Mouse (Mus musculus) limb, embryonic 13.5 days (tissue): ENCODE measurements at regions not wholly inside any gene's neighbourhood (a gene's known extent, or its start where the extent isn't known, plus 50 kb on each side); places are given as distances from the start of the nearest gene placed in this dataset.

Experiments
- ATAC-seq: fragments of 200-750 bp; cut with Nextera tagmentation; 2 replicates; pipeline ENCODE4 v1.8.0; 2017; ENCODE audit warnings: low read depth, moderate number of reproducible peaks, moderate TSS enrichment; ENCODE audit not compliant: low FRiP score
- H3K27ac ChIP-seq: fragments of 300-500 bp; sonication (generic); 2 replicates; pipeline ENCODE4 v1.5.1; 2015; ENCODE audit warnings: inconsistent platforms, mild to moderate bottlenecking, moderate library complexity
- H3K27me3 ChIP-seq: fragments of 300-500 bp; sonication (generic); 2 replicates; pipeline ENCODE4 v1.6.1; 2015; ENCODE audit warnings: mild to moderate bottlenecking, inconsistent platforms
- H3K36me3 ChIP-seq: fragments of 300-500 bp; sonication (generic); 2 replicates; pipeline ENCODE4 v1.6.1; 2015; ENCODE audit warnings: inconsistent platforms, mild to moderate bottlenecking, moderate library complexity
- H3K4me1 ChIP-seq: fragments of 300-500 bp; sonication (generic); 2 replicates; pipeline ENCODE4 v1.6.1; 2015; ENCODE audit warnings: inconsistent platforms
- H3K4me2 ChIP-seq: fragments of 300-500 bp; sonication (generic); replicated peaks from 2 replicates; pipeline ENCODE4 v1.6.1; 2015; ENCODE audit warnings: inconsistent platforms, mild to moderate bottlenecking, moderate library complexity
- H3K4me3 ChIP-seq: fragments of 300-500 bp; sonication (generic); 2 replicates; pipeline ENCODE4 v1.5.1; 2015; ENCODE audit warnings: moderate library complexity, mild to moderate bottlenecking, inconsistent platforms
- H3K9ac ChIP-seq: fragments of 300-500 bp; sonication (generic); 2 replicates; pipeline ENCODE4 v1.6.1; 2015; ENCODE audit warnings: mild to moderate bottlenecking, inconsistent platforms
- H3K9me3 ChIP-seq: fragments of 300-500 bp; sonication (generic); 2 replicates; pipeline ENCODE4 v1.6.1; 2016; ENCODE audit warnings: inconsistent platforms
- WGBS: fragments of 180-500 bp; shearing (Covaris S2); methylation state at CpG from one replicate; pipeline ENCODE4 v1.1.7; 2015; 5-methylcytosine and 5-hydroxymethylcytosine counted together

DNA sequence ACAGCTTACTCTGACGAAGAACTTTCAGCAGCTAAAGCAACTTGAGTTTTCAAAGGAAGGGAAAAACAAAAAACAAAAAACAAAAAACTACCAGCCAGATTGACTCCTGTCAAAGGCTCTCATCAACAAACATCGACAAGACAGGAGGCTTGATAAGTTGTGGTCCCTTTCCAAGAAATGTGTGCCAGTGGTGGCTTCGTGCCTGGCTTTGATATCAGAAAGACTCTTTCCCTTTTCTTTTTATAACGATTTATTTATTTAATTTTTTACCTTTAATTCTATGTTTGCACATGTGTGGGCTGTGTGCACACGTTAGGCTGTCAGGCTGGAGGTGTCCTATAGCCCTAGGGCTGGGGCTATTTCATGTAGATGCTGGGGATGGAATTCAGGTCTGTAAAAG lies 60.4 kb downstream of the Dact1 start:
- ATAC-seq: no peak
- WGBS: 52% methylated on average over 5 of the region's 5 CpGs

DNA sequence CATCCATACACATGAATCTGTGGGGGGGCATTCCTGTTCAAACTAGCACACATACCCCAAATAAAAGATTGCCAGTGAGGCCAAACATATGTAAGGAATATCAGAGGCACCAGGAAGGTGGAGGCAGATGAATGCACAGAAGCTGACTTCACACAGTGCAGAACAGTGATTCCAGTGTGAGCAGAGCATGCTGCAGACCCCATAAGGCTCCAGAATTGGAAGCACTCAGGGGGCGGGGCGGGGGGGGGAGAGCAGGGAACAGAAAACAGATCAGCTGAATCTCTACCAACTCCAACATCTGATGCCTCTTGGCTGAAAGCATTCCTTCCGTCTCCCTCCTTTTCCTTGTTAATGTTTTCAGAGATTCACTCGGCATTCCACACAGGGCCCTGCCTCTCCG lies 62.3 kb downstream of the Dact1 start:
- Histone ChIP-seq H3K9ac (no peak overlapping the region), H3K9me3 (no peaks in the 10 kb centered on the region), H3K4me2 (no peak overlapping the region), H3K4me3 (no peak overlapping the region), H3K4me1 (peaks cover 19% of the 10 kb centered on the region), H3K27ac (no peak overlapping the region), H3K36me3 (no peaks in the 10 kb centered on the region), H3K27me3 (peaks cover 47% of the 10 kb centered on the region)
- 58% methylated on average over 5 of the region's 5 CpGs for WGBS
- 0 out of 2 replicates have a peak, but pooled peaks have one; percentile 48 for ATAC-seq

More for the DNA sequence above, 60.4 kb downstream of the Dact1 start:
- no peak overlapping the region for H3K27ac ChIP-seq
- no peaks in the 10 kb centered on the region for H3K9me3 ChIP-seq
- H3K4me1 ChIP-seq: peaks cover 19% of the 10 kb centered on the region
- no peak overlapping the region for H3K9ac ChIP-seq
- no peak overlapping the region for H3K4me3 ChIP-seq
- H3K36me3 ChIP-seq: no peaks in the 10 kb centered on the region
- H3K27me3 ChIP-seq: peaks cover 44% of the 10 kb centered on the region
- no peak overlapping the region for H3K4me2 ChIP-seq

DNA sequence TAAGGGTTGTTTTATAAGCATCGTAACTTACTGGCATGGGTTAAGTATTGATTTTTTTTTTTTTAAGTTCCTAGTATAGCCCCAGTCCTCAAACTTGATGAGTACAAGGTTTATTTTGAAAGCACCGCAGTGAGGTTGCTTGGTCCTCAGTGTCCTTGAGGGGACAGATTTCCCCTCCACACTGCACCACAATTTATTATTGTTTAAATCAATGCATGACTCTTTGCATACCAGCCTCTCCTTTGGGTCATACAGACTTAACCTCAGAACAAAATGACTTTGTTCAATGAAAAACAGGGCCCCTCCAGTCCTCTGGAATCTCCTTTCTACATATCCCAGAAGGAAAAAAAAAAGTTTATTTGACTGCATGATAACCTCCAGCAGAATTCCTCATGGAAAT lies 63.9 kb downstream of the Dact1 start:
- Histone ChIP-seq H3K36me3 (no peaks in the 10 kb centered on the region), H3K4me2 (no peak overlapping the region), H3K4me1 (peaks cover 19% of the 10 kb centered on the region), H3K9me3 (no peaks in the 10 kb centered on the region), H3K27ac (no peak overlapping the region), H3K4me3 (no peak overlapping the region), H3K27me3 (peaks cover 46% of the 10 kb centered on the region), H3K9ac (no peak overlapping the region)
- ATAC-seq: no peak
- 21% methylated on average over 2 of the region's 2 CpGs for WGBS

DNA sequence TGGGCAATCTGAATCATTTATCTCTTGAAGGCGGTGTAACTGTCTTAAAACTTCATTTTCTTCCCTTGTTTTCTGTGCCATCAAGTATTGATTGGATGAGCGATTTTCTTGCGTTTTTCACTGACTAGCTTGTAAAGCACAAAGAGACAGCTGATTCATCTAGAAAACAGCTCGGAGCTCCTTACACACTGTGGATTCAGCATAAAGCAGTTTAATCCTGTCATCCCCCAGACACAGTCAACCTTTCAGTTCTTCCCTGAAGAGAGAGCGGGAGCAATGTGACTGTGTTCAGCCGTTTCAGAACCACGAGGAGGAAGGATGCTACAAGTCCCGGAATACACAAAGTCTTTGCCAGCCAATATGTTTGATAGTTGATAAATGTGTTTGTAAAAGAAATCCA lies 66.8 kb downstream of the Dact1 start:
- Histone ChIP-seq H3K36me3 (no peaks in the 10 kb centered on the region), H3K4me2 (0 out of 2 replicates have a peak overlapping the region, but pooled peaks have one; percentile 21), H3K4me3 (no peak overlapping the region), H3K27ac (no peak overlapping the region), H3K4me1 (peaks cover 19% of the 10 kb centered on the region), H3K9ac (no peak overlapping the region), H3K9me3 (no peaks in the 10 kb centered on the region), H3K27me3 (peaks cover 27% of the 10 kb centered on the region)
- ATAC-seq: no peak
- 62% methylated on average over 8 of the region's 8 CpGs for WGBS

DNA sequence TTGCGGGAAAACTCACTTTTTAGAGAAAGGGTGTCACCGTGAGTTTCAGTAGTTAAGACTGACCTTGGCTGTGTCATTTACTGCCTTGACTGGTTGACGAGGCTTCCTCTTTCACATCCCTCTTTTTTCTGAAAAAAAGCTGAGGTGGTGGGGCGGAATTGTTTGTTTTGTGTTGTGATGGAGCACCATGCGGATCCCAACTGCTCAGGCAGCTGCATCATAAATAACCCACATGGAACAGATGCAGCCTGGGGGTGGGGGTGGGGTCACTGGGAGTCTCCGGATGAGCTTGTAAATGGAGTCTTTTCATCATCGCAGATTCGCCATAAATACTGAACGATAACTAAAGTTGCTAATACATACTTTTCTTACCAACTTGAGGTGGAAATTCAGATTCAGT lies 67.3 kb downstream of the Dact1 start:
- Histone ChIP-seq H3K4me2 (0 out of 2 replicates have a peak overlapping the region, but pooled peaks have one; percentile 21), H3K27me3 (peaks cover 23% of the 10 kb centered on the region), H3K27ac (no peak overlapping the region), H3K4me1 (peaks cover 19% of the 10 kb centered on the region), H3K4me3 (no peak overlapping the region), H3K36me3 (no peaks in the 10 kb centered on the region), H3K9me3 (no peaks in the 10 kb centered on the region), H3K9ac (no peak overlapping the region)
- no peak for ATAC-seq
- 29% methylated on average over 9 of the region's 9 CpGs for WGBS

DNA sequence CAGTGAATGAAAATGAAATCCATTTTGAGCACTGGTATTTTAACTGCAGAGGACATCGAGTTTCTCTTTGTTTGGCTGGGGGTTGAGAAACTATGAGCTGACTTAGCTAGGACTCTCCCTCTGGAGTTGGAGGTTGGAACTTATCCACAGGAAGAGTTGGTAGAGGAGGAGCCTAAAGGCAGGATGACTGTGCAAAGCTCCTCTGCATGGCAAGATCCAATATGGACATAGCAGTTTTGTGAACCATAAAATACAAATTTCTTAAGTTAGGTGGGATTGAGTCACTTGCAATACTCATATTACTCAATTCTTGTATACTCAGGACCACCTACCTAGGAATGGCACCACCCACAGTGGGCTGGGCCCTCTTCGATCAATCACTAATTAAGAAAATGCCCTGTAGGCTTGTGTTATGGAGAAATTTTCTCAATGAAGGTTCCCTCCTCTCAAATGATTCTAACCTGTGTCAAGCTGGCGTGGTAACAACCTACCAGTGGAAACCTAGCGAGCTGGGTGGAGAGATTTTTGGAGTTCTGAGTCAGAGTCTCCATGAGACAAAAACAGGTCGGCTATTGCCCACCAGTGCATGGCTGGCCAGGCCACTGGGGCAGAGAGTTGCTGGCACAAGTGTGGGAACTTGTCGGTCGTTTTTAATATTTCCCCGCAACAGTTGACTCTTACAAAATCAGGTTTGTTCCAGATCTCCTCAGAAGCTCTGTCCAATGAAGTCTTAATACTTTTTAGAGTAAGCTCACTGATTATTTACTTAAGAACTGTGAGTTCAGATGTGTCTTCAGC lies 70.1 kb downstream of the Dact1 start:
- Histone ChIP-seq H3K9me3 (no peaks in the 10 kb centered on the region), H3K27me3 (peaks cover 15% of the 10 kb centered on the region), H3K4me2 (no peak overlapping the region), H3K27ac (no peak overlapping the region), H3K9ac (no peak overlapping the region), H3K36me3 (no peaks in the 10 kb centered on the region), H3K4me1 (no peaks in the 10 kb centered on the region), H3K4me3 (no peak overlapping the region)
- 86% methylated on average over 8 of the region's 8 CpGs for WGBS
- ATAC-seq: no peak

DNA sequence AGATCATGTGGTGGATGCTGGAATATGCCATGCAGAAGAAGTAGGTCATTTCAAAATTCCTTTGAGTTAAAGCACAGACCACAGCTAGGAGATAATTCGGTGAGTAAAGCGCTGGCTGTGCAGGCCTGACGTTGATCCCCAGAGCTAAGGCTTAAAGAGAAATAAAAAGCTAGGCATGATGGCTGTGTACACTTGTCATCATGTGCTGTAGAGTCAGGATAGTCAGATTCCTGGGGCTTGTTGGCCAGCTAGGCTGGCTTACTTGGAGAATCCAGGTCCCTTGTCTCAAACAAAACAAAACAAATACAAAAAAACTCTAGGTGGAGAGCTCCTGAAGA lies 70.7 kb downstream of the Dact1 start:
- Histone ChIP-seq H3K9me3 (no peaks in the 10 kb centered on the region), H3K4me1 (no peaks in the 10 kb centered on the region), H3K4me3 (no peak overlapping the region), H3K27ac (no peak overlapping the region), H3K36me3 (no peaks in the 10 kb centered on the region), H3K9ac (no peak overlapping the region), H3K27me3 (peaks cover 15% of the 10 kb centered on the region), H3K4me2 (no peak overlapping the region)
- WGBS: 75% methylated on average over 3 of the region's 3 CpGs
- no peak for ATAC-seq

DNA sequence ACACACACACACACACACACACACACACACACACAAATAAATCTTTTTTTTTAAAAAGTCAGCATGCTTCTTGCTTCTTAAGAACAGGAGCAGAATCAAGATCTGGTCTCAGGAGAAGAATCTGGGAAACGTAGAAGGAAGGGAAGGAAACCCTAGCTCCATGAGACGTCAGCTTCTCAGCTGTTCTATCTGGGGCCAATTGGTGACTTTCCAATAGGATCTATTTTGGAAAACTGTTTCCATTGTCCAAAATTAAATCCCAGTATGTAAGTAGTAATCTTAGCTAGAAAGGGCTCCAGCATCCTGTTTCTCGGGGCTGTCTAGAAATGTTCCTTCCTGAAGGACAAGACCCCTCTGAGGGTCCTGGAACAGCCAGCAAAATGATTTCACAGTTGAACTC lies 76.6 kb downstream of the Dact1 start:
- WGBS: 65% methylated on average over 3 of the region's 3 CpGs
- no peak overlapping the region for H3K9ac ChIP-seq
- no peak overlapping the region for H3K27ac ChIP-seq
- no peaks in the 10 kb centered on the region for H3K9me3 ChIP-seq
- no peak overlapping the region for H3K4me3 ChIP-seq
- H3K4me2 ChIP-seq: no peak overlapping the region
- no peak for ATAC-seq
- H3K36me3 ChIP-seq: no peaks in the 10 kb centered on the region
- no peaks in the 10 kb centered on the region for H3K27me3 ChIP-seq
- H3K4me1 ChIP-seq: no peaks in the 10 kb centered on the region

DNA sequence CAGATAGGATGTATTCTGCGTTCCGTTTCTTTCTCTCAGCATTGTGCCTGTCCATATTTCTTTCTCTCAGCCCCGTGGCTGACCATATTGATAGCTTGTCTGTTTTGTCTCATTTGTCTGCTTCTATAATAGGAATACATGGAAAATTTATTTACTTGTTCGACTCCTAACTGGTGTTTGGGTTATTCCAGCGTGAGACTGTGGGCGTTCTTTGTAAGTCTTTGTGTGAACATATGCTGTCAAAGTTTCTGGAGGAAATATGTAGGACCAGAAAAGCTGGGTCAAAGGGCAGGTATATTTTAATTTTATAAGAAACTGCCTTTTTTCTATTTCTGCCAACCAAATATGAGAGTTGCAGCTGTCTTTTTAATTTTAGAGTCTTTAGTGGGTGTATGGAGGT lies 81.8 kb downstream of the Dact1 start:
- no peak overlapping the region for H3K9ac ChIP-seq
- no peak for ATAC-seq
- no peak overlapping the region for H3K4me3 ChIP-seq
- H3K27ac ChIP-seq: no peak overlapping the region
- H3K4me1 ChIP-seq: no peaks in the 10 kb centered on the region
- no peaks in the 10 kb centered on the region for H3K27me3 ChIP-seq
- H3K36me3 ChIP-seq: no peaks in the 10 kb centered on the region
- H3K9me3 ChIP-seq: no peaks in the 10 kb centered on the region
- WGBS: 81% methylated on average over 6 of the region's 6 CpGs
- H3K4me2 ChIP-seq: no peak overlapping the region

DNA sequence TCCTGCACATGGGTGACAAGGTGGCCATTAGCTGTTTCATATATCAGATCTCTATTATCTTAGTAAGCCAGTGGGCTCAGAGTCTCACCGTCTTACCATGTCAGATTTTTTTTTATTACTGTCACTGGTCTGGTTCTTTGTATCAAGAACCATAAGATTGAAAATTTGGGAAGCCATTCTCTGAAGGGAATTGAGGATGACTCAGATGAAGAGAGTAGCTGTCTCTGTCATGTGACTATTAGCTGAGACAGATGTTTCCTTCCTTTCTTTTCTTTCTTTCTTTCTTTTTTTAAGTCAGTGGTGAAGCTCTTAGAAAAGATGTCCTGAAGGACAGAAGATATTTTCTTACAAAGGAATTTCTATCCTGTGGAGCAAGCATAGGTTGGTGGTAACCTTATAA lies 84.1 kb downstream of the Dact1 start:
- Histone ChIP-seq H3K9ac (no peak overlapping the region), H3K4me3 (no peak overlapping the region), H3K36me3 (no peaks in the 10 kb centered on the region), H3K27me3 (peaks cover 11% of the 10 kb centered on the region; the same call in 1 of the 2 replicates), H3K27ac (no peak overlapping the region), H3K4me2 (no peak overlapping the region), H3K9me3 (no peaks in the 10 kb centered on the region), H3K4me1 (no peaks in the 10 kb centered on the region)
- WGBS: 90% methylated on average over 1 of the region's 1 CpGs
- no peak for ATAC-seq

DNA sequence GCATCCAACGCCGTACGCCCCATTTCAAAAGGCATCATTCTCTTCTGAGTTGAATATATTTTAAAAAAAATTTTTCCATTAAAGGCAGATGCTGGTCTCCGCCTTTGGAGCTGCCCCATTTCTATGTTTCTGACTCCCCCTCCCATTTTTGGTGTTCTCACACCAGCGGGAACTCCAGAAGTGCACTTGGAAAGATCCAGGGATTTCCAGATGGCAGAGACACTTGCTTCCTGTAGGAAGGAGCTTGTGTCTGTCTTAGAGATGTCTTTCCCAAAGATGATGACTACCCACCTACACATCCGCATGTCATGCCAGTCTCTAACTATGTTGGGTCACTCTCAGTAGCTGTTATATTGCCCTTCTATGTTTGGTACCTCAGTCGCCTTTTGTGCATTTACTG lies 87.8 kb downstream of the Dact1 start:
- WGBS: 91% methylated on average over 7 of the region's 7 CpGs
- Histone ChIP-seq H3K9ac (no peak overlapping the region), H3K4me1 (no peaks in the 10 kb centered on the region; the same call in 1 of the 2 replicates), H3K4me2 (no peak overlapping the region), H3K4me3 (no peak overlapping the region), H3K9me3 (no peaks in the 10 kb centered on the region), H3K36me3 (no peaks in the 10 kb centered on the region), H3K27ac (no peak overlapping the region), H3K27me3 (peaks cover 12% of the 10 kb centered on the region; the same call in 1 of the 2 replicates)
- ATAC-seq: no peak

DNA sequence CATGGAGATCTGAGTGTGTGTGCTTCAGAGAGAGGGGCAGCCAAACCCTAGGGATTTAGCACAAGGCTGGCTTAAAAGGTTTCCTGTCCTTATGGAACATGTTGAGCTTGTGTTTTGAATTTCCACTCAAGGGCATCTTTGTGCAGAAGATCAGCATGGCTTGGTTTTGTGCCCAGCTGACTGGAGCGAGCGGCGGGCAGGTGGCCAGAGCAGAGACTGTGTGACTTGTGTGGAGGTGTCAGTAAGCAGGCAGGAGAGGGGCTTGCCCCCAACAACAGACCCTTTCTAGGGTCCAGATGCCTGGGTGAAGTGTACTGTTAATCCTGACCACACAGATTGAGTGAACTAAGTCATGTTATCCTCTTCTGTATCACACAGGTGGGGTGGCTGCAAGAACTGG lies 89.0 kb downstream of the Dact1 start:
- Histone ChIP-seq H3K4me3 (no peak overlapping the region), H3K4me1 (no peaks in the 10 kb centered on the region; the same call in 1 of the 2 replicates), H3K9me3 (no peaks in the 10 kb centered on the region), H3K27ac (no peak overlapping the region), H3K4me2 (no peak overlapping the region), H3K27me3 (peaks cover 12% of the 10 kb centered on the region; the same call in 1 of the 2 replicates), H3K36me3 (no peaks in the 10 kb centered on the region), H3K9ac (no peak overlapping the region)
- 83% methylated on average over 3 of the region's 3 CpGs for WGBS
- ATAC-seq: no peak

DNA sequence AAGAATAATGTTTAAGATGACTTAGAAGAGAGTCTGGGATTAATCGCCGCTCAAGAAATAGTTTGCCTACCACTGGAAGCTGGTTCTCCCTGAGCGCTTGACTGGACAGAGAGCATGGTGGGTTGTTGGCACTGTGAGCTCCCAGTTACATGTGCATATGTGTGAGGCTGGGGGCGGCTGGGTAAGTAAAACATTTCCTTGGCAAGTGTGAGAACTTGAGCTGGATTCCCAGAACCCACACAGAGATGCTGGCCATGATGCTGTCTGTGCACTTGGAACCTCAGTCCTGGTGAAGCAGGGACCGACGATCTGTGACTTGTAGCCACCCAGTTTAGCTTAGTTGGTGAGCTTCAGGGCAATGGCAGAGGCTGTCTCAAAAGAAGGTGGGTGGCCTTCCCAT lies 90.5 kb downstream of the Dact1 start:
- Histone ChIP-seq H3K4me2 (no peak overlapping the region), H3K4me1 (no peaks in the 10 kb centered on the region; the same call in 1 of the 2 replicates), H3K9me3 (no peaks in the 10 kb centered on the region), H3K27me3 (peaks cover 14% of the 10 kb centered on the region; the same call in 1 of the 2 replicates), H3K4me3 (no peak overlapping the region), H3K36me3 (no peaks in the 10 kb centered on the region), H3K9ac (no peak overlapping the region), H3K27ac (no peak overlapping the region)
- WGBS: 91% methylated on average over 6 of the region's 6 CpGs
- no peak for ATAC-seq
